Mouse (Mus musculus) liver, embryonic 12.5 days (tissue): ENCODE measurements around the gene Adamts14. TPM values are rescaled to one million over a fixed set of nuclear protein-coding genes. Genes with fewer than 3 reads are reported as not detected.

Experiments used
- ATAC-seq: fragments of 200-750 bp; cut with Nextera tagmentation; 2 replicates; pipeline ENCODE4 v1.8.0; 2017; ENCODE audit warnings: moderate number of reproducible peaks, mild to moderate bottlenecking, moderate library complexity
- H3K27ac ChIP-seq: fragments of 300-500 bp; sonication (generic); 2 replicates; pipeline ENCODE4 v1.5.1; 2016; ENCODE audit warnings: mild to moderate bottlenecking
- H3K27me3 ChIP-seq: fragments of 300-500 bp; sonication (generic); replicated peaks from 2 replicates; pipeline ENCODE4 v1.6.1; 2016; ENCODE audit warnings: mild to moderate bottlenecking, moderate library complexity
- H3K36me3 ChIP-seq: fragments of 300-500 bp; sonication (generic); 2 replicates; pipeline ENCODE4 v1.6.1; 2016; ENCODE audit warnings: mild to moderate bottlenecking, moderate library complexity
- H3K4me1 ChIP-seq: fragments of 300-500 bp; sonication (generic); 2 replicates; pipeline ENCODE4 v1.6.1; 2016
- H3K4me2 ChIP-seq: fragments of 300-500 bp; sonication (generic); 2 replicates; pipeline ENCODE4 v1.6.1; 2016; ENCODE audit warnings: mild to moderate bottlenecking, moderate library complexity
- H3K4me3 ChIP-seq: fragments of 300-500 bp; sonication (generic); 2 replicates; pipeline ENCODE4 v1.5.1; 2016; ENCODE audit warnings: mild to moderate bottlenecking, moderate library complexity
- H3K9ac ChIP-seq: fragments of 300-500 bp; sonication (generic); 2 replicates; pipeline ENCODE4 v1.6.1; 2016; ENCODE audit warnings: mild to moderate bottlenecking, moderate library complexity
- H3K9me3 ChIP-seq: fragments of 300-500 bp; sonication (generic); replicated peaks from 2 replicates; pipeline ENCODE4 v1.6.1; 2016; ENCODE audit warnings: mild to moderate bottlenecking, moderate library complexity
- WGBS: fragments of 180-500 bp; shearing (Covaris S2); methylation state at CpG from one replicate; pipeline ENCODE4 v1.1.7; 2016; ENCODE audit not compliant: insufficient replicate concordance; 5-methylcytosine and 5-hydroxymethylcytosine counted together
- polyA plus RNA-seq: library from polyadenylated mRNA; unstranded; fragments of >200 nt; fragmentation: Nextera tagmentation; extraction: Ambion mirVana; gene quantifications from 2 replicates; pipeline ENCODE4 v1.2.1, GENCODE M21; 2016

Gene Adamts14
- polyA plus RNA-seq, 1 experiment from 2014 or later = 0.27 TPM

DNA sequence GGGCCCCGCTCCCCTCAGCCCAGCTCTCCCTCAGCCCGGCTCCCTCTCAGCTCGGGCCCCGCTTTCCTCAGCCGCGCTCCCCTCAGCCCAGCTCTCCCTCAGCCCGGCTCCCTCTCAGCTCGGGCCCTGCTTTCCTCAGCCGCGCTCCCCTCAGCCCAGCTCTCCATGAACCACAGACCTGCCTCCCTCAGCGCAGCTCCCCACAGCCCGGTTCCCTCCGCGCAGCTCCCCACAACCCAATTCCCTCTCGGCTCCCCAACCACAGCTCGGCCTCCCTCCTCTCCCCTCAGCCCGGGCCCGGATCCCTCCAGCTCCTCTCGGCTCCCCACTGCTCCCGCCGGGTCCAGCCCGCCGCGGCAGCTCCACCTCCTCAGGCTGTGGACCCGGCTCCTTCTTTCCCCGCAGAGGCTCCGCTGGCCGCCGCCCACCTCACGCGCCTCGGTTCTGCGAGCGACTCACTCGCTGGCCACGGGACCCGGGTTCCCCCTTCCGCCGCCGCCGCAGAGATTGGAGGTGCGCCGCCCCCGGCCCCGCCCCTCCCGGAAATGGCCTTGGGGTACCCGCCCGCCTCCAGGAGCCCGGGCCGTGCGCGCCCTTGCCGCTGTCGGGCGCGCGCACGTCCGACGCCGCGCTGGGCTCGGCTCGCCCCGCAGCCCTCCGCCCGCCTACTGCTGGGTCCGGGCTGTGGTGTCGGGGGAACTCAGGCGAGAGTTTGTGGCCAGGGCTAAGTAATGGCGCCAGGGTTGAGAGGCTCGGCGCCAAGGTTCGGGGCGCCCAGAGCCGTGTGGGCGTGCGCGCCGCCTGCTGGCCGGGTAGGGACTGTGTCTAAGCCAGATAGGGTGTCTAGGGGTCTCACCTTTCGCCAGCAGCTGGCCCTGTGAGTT is 125.8 kb downstream of the Adamts14 start, which contains the start of gene Sgpl1:
Gene Sgpl1, minus strand, starts transcription at position 547 of the 884 bp plus-strand sequence.
- H3K9me3 ChIP-seq = no peaks in the 10 kb centered on the region
- peak within 1 kb of the TSS; percentile 100 for H3K4me2 ChIP-seq
- under 1% methylated on average over 81 of the region's 82 CpGs for WGBS
- peak within 1 kb of the TSS; percentile 85 for H3K9ac ChIP-seq
- no peaks in the 10 kb centered on the region for H3K36me3 ChIP-seq
- ATAC-seq = peak; percentile 83
- peak within 1 kb of the TSS; percentile 81 for H3K4me3 ChIP-seq
- H3K27me3 ChIP-seq = no peaks in the 10 kb centered on the region; the same call in 1 of the 2 replicates
- peaks cover 58% of the 10 kb centered on the region for H3K4me1 ChIP-seq
- H3K27ac ChIP-seq = peak within 1 kb of the TSS; percentile 87

Other genes with a start within 250 kb of the Adamts14 start
- 123 and 125 TPM in 2 replicates for gene Pcbd1, start 184.1 kb downstream of the Adamts14 start, polyA plus RNA-seq
- 18.5 and 18.6 TPM in 2 replicates for gene Sgpl1, start 125.7 kb downstream of the Adamts14 start, polyA plus RNA-seq
- not detected in 2 replicates for gene Tbata, start 101.5 kb downstream of the Adamts14 start, polyA plus RNA-seq
- not detected in 2 replicates for gene Prf1, start 24.4 kb upstream of the Adamts14 start, polyA plus RNA-seq
- gene Pald1, start 110.1 kb upstream of the Adamts14 start, polyA plus RNA-seq = 12.1 and 12.4 TPM in 2 replicates
- gene Nodal, start 144.5 kb upstream of the Adamts14 start, polyA plus RNA-seq = 0.31 and 0.37 TPM in 2 replicates
- 55.2 and 57.6 TPM in 2 replicates for gene Eif4ebp2, start 179.2 kb upstream of the Adamts14 start, polyA plus RNA-seq
- gene Lrrc20, start 202.4 kb upstream of the Adamts14 start, polyA plus RNA-seq = 9.1 and 10.2 TPM in 2 replicates